Mouse (Mus musculus): ENCODE data around the gene Cyp2c23.
A peak's percentile ranks its signal among the peaks of the same experiment; 100 is the strongest.

Cyp2c23 gene

GRCm38 (mm10) chr19:44028972-44029371 is at the start of gene Cyp2c23:
Gene Cyp2c23 (minus strand): TSS chr19:44029208.
- H3K4me1 ChIP-seq (replicated peaks; ENCODE audit: low read depth, low read length): peaks cover 21% of the 10 kb centered on the region
- TF ChIP-seq CTCF (conservative IDR thresholded peaks at IDR 0.05; ENCODE audit: low read length) (no peak), NANOG (IDR thresholded peaks at IDR 0.05; ENCODE audit: borderline replicate concordance, low read length) (no peak), POU5F1 (IDR thresholded peaks at IDR 0.05; ENCODE audit: borderline replicate concordance, low read length) (no peak)
- H3K4me3 ChIP-seq (replicated peaks; ENCODE audit: low read length): no peak within 1 kb of the TSS
- no peaks in the 10 kb centered on the region for H3K27me3 ChIP-seq (ENCODE audit: insufficient read depth, low read length)
- peaks cover 8% of the 10 kb centered on the region; the same call in 1 of the 2 replicates for H3K36me3 ChIP-seq (ENCODE audit: insufficient read depth, low read length)
- H3K9me3 ChIP-seq (ENCODE audit: low read length): no peaks in the 10 kb centered on the region

- H3K4me1 ChIP-seq (replicated peaks; ENCODE audit: low read depth, low read length): peaks cover 20% of the 10 kb centered on the region
- H3K27me3 ChIP-seq (ENCODE audit: insufficient read depth, low read length): no peaks in the 10 kb centered on the region
- TF ChIP-seq NANOG (IDR thresholded peaks at IDR 0.05; ENCODE audit: borderline replicate concordance, low read length) (no peak), CTCF (conservative IDR thresholded peaks at IDR 0.05; ENCODE audit: low read length) (no peak), POU5F1 (IDR thresholded peaks at IDR 0.05; ENCODE audit: borderline replicate concordance, low read length) (no peak)
- H3K9me3 ChIP-seq (ENCODE audit: low read length): no peaks in the 10 kb centered on the region
- no peak overlapping the region for H3K4me3 ChIP-seq (replicated peaks; ENCODE audit: low read length)
- peaks cover 61% of the 10 kb centered on the region for H3K36me3 ChIP-seq (ENCODE audit: insufficient read depth, low read length)
Observed at GRCm38 (mm10) chr19:44077024-44077423, 48.0 kb upstream of the Cyp2c23 start.

GRCm38 (mm10) chr19:44076457-44076856 is 47.4 kb upstream of the Cyp2c23 start:
- H3K9me3 ChIP-seq (ENCODE audit: low read length): no peaks in the 10 kb centered on the region
- no peaks in the 10 kb centered on the region for H3K27me3 ChIP-seq (ENCODE audit: insufficient read depth, low read length)
- H3K4me3 ChIP-seq (replicated peaks; ENCODE audit: low read length): no peak overlapping the region
- TF ChIP-seq NANOG (IDR thresholded peaks at IDR 0.05; ENCODE audit: borderline replicate concordance, low read length) (no peak), CTCF (conservative IDR thresholded peaks at IDR 0.05; ENCODE audit: low read length) (no peak), POU5F1 (IDR thresholded peaks at IDR 0.05; ENCODE audit: borderline replicate concordance, low read length) (no peak)
- peaks cover 58% of the 10 kb centered on the region for H3K36me3 ChIP-seq (ENCODE audit: insufficient read depth, low read length)
- H3K4me1 ChIP-seq (replicated peaks; ENCODE audit: low read depth, low read length): peaks cover 23% of the 10 kb centered on the region

GRCm38 (mm10) chr19:44074986-44075385 is 46.0 kb upstream of the Cyp2c23 start:
- Histone ChIP-seq H3K9me3 (ENCODE audit: low read length) (no peaks in the 10 kb centered on the region), H3K4me3 (replicated peaks; ENCODE audit: low read length) (no peak overlapping the region), H3K27me3 (ENCODE audit: insufficient read depth, low read length) (no peaks in the 10 kb centered on the region), H3K4me1 (replicated peaks; ENCODE audit: low read depth, low read length) (peaks cover 35% of the 10 kb centered on the region), H3K36me3 (ENCODE audit: insufficient read depth, low read length) (peaks cover 54% of the 10 kb centered on the region)
- TF ChIP-seq NANOG (IDR thresholded peaks at IDR 0.05; ENCODE audit: borderline replicate concordance, low read length) (no peak), POU5F1 (IDR thresholded peaks at IDR 0.05; ENCODE audit: borderline replicate concordance, low read length) (no peak), CTCF (conservative IDR thresholded peaks at IDR 0.05; ENCODE audit: low read length) (no peak)

GRCm38 (mm10) chr19:44071166-44071565 is 42.2 kb upstream of the Cyp2c23 start:
- TF ChIP-seq POU5F1 (IDR thresholded peaks at IDR 0.05; ENCODE audit: borderline replicate concordance, low read length): no peak
- TF ChIP-seq CTCF (conservative IDR thresholded peaks at IDR 0.05; ENCODE audit: low read length): no peak
- TF ChIP-seq NANOG (IDR thresholded peaks at IDR 0.05; ENCODE audit: borderline replicate concordance, low read length): no peak

GRCm38 (mm10) chr19:44069914-44070232 is 40.9 kb upstream of the Cyp2c23 start:
- Histone ChIP-seq H3K4me1 (replicated peaks; ENCODE audit: low read depth, low read length) (peaks cover 31% of the 10 kb centered on the region), H3K4me3 (replicated peaks; ENCODE audit: low read length) (peak overlapping the region; percentile 91), H3K27me3 (ENCODE audit: insufficient read depth, low read length) (peaks cover 12% of the 10 kb centered on the region), H3K9me3 (ENCODE audit: low read length) (no peaks in the 10 kb centered on the region), H3K36me3 (ENCODE audit: insufficient read depth, low read length) (peaks cover 28% of the 10 kb centered on the region)
- TF ChIP-seq POU5F1 (IDR thresholded peaks at IDR 0.05; ENCODE audit: borderline replicate concordance, low read length) (no peak), CTCF (conservative IDR thresholded peaks at IDR 0.05; ENCODE audit: low read length) (no peak)

More at GRCm38 (mm10) chr19:44071166-44071565, 42.2 kb upstream of the Cyp2c23 start:
- Histone ChIP-seq H3K27me3 (ENCODE audit: insufficient read depth, low read length) (peaks cover 12% of the 10 kb centered on the region), H3K9me3 (ENCODE audit: low read length) (no peaks in the 10 kb centered on the region), H3K4me1 (replicated peaks; ENCODE audit: low read depth, low read length) (peaks cover 40% of the 10 kb centered on the region), H3K4me3 (replicated peaks; ENCODE audit: low read length) (no peak overlapping the region), H3K36me3 (ENCODE audit: insufficient read depth, low read length) (peaks cover 33% of the 10 kb centered on the region)

DNA sequence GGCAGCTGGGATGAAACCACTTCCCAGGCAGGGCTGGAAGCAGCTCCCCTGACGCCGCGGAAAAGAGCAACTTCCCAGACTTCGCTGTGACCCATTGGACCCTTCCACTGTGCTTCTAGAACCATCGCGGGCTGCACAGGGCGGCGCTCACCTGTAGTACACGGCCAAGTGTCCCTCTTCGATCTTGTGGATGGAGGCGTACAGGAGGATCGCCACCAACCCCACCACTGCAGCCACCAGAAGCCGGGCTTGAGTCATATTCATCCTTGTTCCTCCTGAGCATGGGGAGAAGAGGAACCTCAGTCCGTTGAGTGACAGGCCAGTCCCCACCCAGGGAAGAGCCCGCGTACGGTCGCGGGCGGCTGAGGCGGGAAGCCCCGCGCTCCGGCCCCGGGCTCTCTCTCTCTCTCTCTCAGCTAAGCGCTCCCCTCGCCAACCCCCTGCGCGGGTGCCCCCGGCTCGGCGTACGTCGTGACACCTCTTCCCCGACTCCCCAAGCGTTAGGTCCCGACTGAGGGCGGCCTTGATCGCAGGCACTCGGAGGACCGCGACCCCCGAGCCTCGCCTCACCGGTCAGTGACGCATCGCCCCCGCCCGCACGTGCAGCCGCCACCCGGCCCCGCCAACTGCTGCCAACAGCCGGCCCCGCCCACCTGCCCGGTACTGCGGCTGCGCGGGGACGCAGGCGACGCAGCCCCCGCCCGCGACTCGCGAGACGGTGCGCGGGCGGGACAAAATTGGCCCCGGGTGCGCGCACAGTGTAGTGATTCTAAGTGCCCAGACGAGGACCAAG is 40.3 kb upstream of the Cyp2c23 start, which contains the start of gene Erlin1:
TSS of gene Erlin1 (minus strand) at position 665 of the 793 bp plus-strand sequence.
- Histone ChIP-seq H3K27me3 (ENCODE audit: insufficient read depth, low read length) (peaks cover 12% of the 10 kb centered on the region), H3K36me3 (ENCODE audit: insufficient read depth, low read length) (peaks cover 32% of the 10 kb centered on the region), H3K9me3 (ENCODE audit: low read length) (no peaks in the 10 kb centered on the region), H3K4me1 (replicated peaks; ENCODE audit: low read depth, low read length) (peaks cover 29% of the 10 kb centered on the region), H3K4me3 (replicated peaks; ENCODE audit: low read length) (peak within 1 kb of the TSS; percentile 91)
- TF ChIP-seq NANOG (IDR thresholded peaks at IDR 0.05; ENCODE audit: borderline replicate concordance, low read length) (no peak), POU5F1 (IDR thresholded peaks at IDR 0.05; ENCODE audit: borderline replicate concordance, low read length) (no peak)

DNA sequence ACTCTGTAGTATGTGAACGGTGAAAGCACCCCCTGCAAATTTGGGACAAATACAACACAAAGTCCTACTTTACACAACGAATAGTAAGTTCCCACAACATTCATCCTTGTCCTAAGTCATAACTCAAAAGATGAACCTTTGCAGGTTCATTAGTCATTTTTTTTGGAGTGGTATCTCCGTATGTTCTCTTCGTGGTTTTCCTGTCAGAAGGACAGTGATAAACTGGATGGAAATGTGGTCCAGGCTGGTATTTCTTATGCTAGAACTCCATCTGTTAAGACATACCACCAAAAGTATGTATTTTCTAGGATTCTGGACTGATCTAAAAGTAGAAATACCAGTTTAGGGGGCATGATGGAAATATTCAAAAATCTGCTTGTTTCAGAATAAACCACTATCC is 39.2 kb upstream of the Cyp2c23 start:
- TF ChIP-seq CTCF (conservative IDR thresholded peaks at IDR 0.05; ENCODE audit: low read length) (no peak), POU5F1 (IDR thresholded peaks at IDR 0.05; ENCODE audit: borderline replicate concordance, low read length) (no peak), NANOG (IDR thresholded peaks at IDR 0.05; ENCODE audit: borderline replicate concordance, low read length) (no peak)
- Histone ChIP-seq H3K27me3 (ENCODE audit: insufficient read depth, low read length) (peaks cover 12% of the 10 kb centered on the region), H3K9me3 (ENCODE audit: low read length) (no peaks in the 10 kb centered on the region), H3K36me3 (ENCODE audit: insufficient read depth, low read length) (peaks cover 26% of the 10 kb centered on the region), H3K4me1 (replicated peaks; ENCODE audit: low read depth, low read length) (peaks cover 32% of the 10 kb centered on the region), H3K4me3 (replicated peaks; ENCODE audit: low read length) (peak overlapping the region; percentile 91)

Data from E14TG2a.4 (cell line).